Mouse (Mus musculus) megakaryocyte, embryonic 14.5 days (primary cell): ENCODE measurements around the gene Cep128.

ENCODE experiments used
- FLI1 ChIP-seq: IDR thresholded peaks from 2 replicates; pipeline ENCODE4 v1.6.1; 2012; ENCODE audit warnings: low read length, inconsistent platforms, mixed read lengths
- GATA1 ChIP-seq: IDR thresholded peaks from 3 replicates; pipeline ENCODE4 v1.6.1; 2012; ENCODE audit warnings: mixed read lengths, low read length, inconsistent platforms, borderline replicate concordance

GRCm38 (mm10) chr12:91401049-91401352, 16.8 kb upstream of the Cep128 start:
- TF ChIP-seq GATA1 (no peak), FLI1 (no peak)
